Mouse (Mus musculus) hindbrain, embryonic 16.5 days (tissue): Measurements from ENCODE around the gene Lig3. TPM values are rescaled to one million over a fixed set of nuclear protein-coding genes. Genes with fewer than 3 reads are reported as not detected.

Experiments
- ATAC-seq: fragments of 200-750 bp; cut with Nextera tagmentation; 2 replicates; pipeline ENCODE4 v1.8.0; 2017; ENCODE audit warnings: moderate TSS enrichment, moderate library complexity
- H3K27ac ChIP-seq: fragments of 300-500 bp; sonication (generic); 2 replicates; pipeline ENCODE4 v1.5.1; 2014; ENCODE audit warnings: low read depth, mild to moderate bottlenecking, control low read depth, low read length, moderate library complexity
- H3K27me3 ChIP-seq: fragments of 300-500 bp; sonication (generic); replicated peaks from 2 replicates; pipeline ENCODE4 v1.6.1; 2014; ENCODE audit warnings: low read length; ENCODE audit not compliant: control insufficient read depth, insufficient read depth
- H3K36me3 ChIP-seq: fragments of 300-500 bp; sonication (generic); 2 replicates; pipeline ENCODE4 v1.6.1; 2014; ENCODE audit warnings: mild to moderate bottlenecking, low read length, moderate library complexity, mixed read lengths; ENCODE audit not compliant: control insufficient read depth, insufficient read depth
- H3K4me1 ChIP-seq: fragments of 300-500 bp; sonication (generic); 2 replicates; pipeline ENCODE4 v1.6.1; 2014; ENCODE audit warnings: low read depth, low read length; ENCODE audit not compliant: control insufficient read depth, insufficient read depth
- H3K4me2 ChIP-seq: fragments of 300-500 bp; sonication (generic); 2 replicates; pipeline ENCODE4 v1.6.1; 2014; ENCODE audit warnings: mild to moderate bottlenecking, low read length, control low read depth, moderate library complexity
- H3K4me3 ChIP-seq: fragments of 300-500 bp; sonication (generic); 2 replicates; pipeline ENCODE4 v1.5.1; 2014; ENCODE audit warnings: mild to moderate bottlenecking, low read length, control low read depth, moderate library complexity
- H3K9ac ChIP-seq: fragments of 300-500 bp; sonication (generic); 2 replicates; pipeline ENCODE4 v1.6.1; 2014; ENCODE audit warnings: low read depth, mild to moderate bottlenecking, control low read depth, low read length, moderate library complexity
- H3K9me3 ChIP-seq: fragments of 300-500 bp; sonication (generic); 2 replicates; pipeline ENCODE4 v1.6.1; 2014; ENCODE audit warnings: mild to moderate bottlenecking, low read length, moderate library complexity; ENCODE audit not compliant: control insufficient read depth
- WGBS: fragments of 180-500 bp; shearing (Covaris S2); extraction: QIAGEN DNeasy Blood & Tissue Kit; methylation state at CpG from one replicate; pipeline ENCODE4 v1.1.7; 2014; 5-methylcytosine and 5-hydroxymethylcytosine counted together
- polyA plus RNA-seq: library from polyadenylated mRNA; unstranded; fragments of >200 nt; fragmentation: Nextera tagmentation; extraction: Ambion mirVana; gene quantifications from 2 replicates; pipeline ENCODE4 v1.2.1, GENCODE M21; 2015

The Lig3 gene
- polyA plus RNA-seq, 1 experiment from 2014 or later, result 20.9 TPM

- WGBS, result 90% methylated on average over 7 of the region's 7 CpGs
- Histone ChIP-seq H3K27ac (no peak overlapping the region), H3K4me2 (no peak overlapping the region), H3K4me3 (no peak overlapping the region), H3K9ac (no peak overlapping the region), H3K36me3 (no peaks in the 10 kb centered on the region), H3K9me3 (no peaks in the 10 kb centered on the region), H3K27me3 (no peaks in the 10 kb centered on the region), H3K4me1 (peaks cover 4% of the 10 kb centered on the region; the same call in 1 of the 2 replicates)
- ATAC-seq, result no peak
Measured at GRCm38 (mm10) chr11:82852958-82853357, 72.0 kb downstream of the Lig3 start.

Other genes with a start within 250 kb of the Lig3 start
- gene Cct6b, start 16.8 kb upstream of the Lig3 start, polyA plus RNA-seq, result 0.20 and 0.49 TPM in 2 replicates
- gene Zfp830, start 16.8 kb upstream of the Lig3 start, polyA plus RNA-seq, result 27.5 and 27.9 TPM in 2 replicates
- gene Rffl, start 90.1 kb downstream of the Lig3 start, polyA plus RNA-seq, result 3.7 and 3.9 TPM in 2 replicates
- gene Rad51d, start 109.5 kb downstream of the Lig3 start, polyA plus RNA-seq, result 11.9 and 12.9 TPM in 2 replicates
- 0.51 and 0.99 TPM in 2 replicates for gene Fndc8, start 111.0 kb downstream of the Lig3 start, polyA plus RNA-seq
- 30.3 and 31.1 TPM in 2 replicates for gene Nle1, start 127.3 kb downstream of the Lig3 start, polyA plus RNA-seq
- gene Unc45b, start 129.4 kb downstream of the Lig3 start, polyA plus RNA-seq, result 1.4 and 3.3 TPM in 2 replicates
- 1.3 and 1.9 TPM in 2 replicates for gene Slfn5, start 170.2 kb downstream of the Lig3 start, polyA plus RNA-seq
- 2.1 and 2.7 TPM in 2 replicates for gene Slfn9, start 210.7 kb downstream of the Lig3 start, polyA plus RNA-seq
- 0.14 and 0.37 TPM in 2 replicates for gene Slfn8, start 239.7 kb downstream of the Lig3 start, polyA plus RNA-seq